Mouse (Mus musculus): ENCODE data around the gene Mob4. TPM values are rescaled to one million over a fixed set of nuclear protein-coding genes. Genes with fewer than 3 reads are reported as not detected.
"Not testable (repeated sequence)": the region's sequence is repeated elsewhere in the genome, so short reads cannot be mapped to it uniquely, and the experiment has no call there.

Mob4 gene
- total RNA-seq (2021), result 10 to 100 TPM; 51.0 to 54.8 TPM

GRCm38 (mm10) chr1:55130943-55131401, at the start of gene Mob4:
TSS of gene Mob4 (plus strand) at chr1:55131231.
- peak; percentile 92 to 97 for DNase-seq (ENCODE audit: low spot score in 2 of 2)
- intact Hi-C loops (cut with DNase I), result loop anchor here (1.0 to 2.0 kb wide), 2 partner anchors 44 to 106 kb away; partner anchors contain the start of gene Mars2

DNA sequence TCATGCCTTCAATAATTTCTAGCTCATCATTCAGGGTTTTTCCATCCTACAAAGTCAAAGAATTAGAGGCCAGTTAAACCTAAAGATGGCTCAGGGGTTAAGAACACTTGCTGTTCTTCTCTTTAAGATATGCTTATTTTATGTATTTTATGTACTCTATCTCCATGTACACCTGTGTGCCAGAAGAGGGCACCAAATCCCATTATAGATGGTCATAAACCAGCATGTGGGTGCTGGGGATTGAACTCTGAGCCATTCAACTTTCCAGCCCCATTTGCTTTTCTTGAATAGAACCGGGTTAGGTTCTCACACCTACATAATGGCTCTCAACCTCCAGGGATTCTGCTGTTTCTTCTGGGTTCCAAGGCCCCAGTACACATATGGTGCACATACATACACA, 48.9 kb upstream of the Mob4 start:
- intact Hi-C loops (cut with DNase I), result loop anchor here (5.0 kb wide), 1 partner anchor 75 kb away; no protein-coding TSS in a partner anchor
- DNase-seq (ENCODE audit: low spot score in 2 of 2), result no peak

GRCm38 (mm10) chr1:55085781-55086366, 45.2 kb upstream of the Mob4 start:
- no peak for DNase-seq (ENCODE audit: low spot score in 2 of 2)
- intact Hi-C loops (cut with DNase I), result loop anchor here (5.0 kb wide), 1 partner anchor 151 kb away; the partner anchor contains the start of gene Mars2

DNA sequence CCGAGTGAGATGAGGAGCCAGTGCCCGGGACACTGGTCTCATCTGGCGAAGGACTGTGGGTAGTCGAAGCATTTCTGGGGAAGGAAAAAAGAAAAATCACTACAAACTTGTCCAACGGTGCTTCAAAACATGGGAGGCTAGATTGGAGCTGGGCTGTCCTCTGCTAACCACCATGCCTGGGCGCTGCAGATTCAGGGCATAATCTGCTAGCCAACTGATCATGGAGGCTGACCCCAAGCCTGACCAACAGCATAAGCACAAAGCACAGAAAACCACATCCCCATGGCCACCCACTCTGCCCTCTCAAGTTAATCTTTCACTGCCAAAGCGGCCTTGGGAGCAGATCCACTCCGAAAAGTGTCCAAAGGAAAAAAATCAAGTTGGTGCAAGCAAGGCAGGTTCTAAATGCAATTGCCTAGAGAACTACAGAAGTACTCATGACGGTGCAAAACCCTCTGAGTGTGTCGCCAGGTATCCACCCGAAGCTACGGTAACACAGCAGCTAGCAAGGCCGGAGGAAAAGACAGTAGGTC, 44.1 kb upstream of the Mob4 start:
- DNase-seq (ENCODE audit: low spot score in 2 of 2), result peak in 1 of 2 experiments; percentile 8

GRCm38 (mm10) chr1:55087401-55087904, 43.6 kb upstream of the Mob4 start:
- no peak for DNase-seq (ENCODE audit: low spot score in 2 of 2)
- intact Hi-C loops (cut with DNase I), result loop anchor here (1.0 to 5.0 kb wide), 2 partner anchors 44 to 150 kb away; partner anchors contain the start of genes Mars2 and Mob4

More for the DNA sequence above, 44.1 kb upstream of the Mob4 start:
- intact Hi-C loops (cut with DNase I), result loop anchor here (1.0 to 5.0 kb wide), 2 partner anchors 44 to 150 kb away; partner anchors contain the start of genes Mars2 and Mob4

- DNase-seq (ENCODE audit: low spot score in 2 of 2), result peak; percentile 98
- intact Hi-C loops (cut with DNase I), result loop anchor here (1.0 to 5.0 kb wide), 3 partner anchors 43 to 149 kb away; partner anchors contain the start of genes Mars2, Mob4 and Sf3b1
These were observed 43.0 kb upstream of the Mob4 start, which contains the start of the genes Hspe1 and Hspd1 for GRCm38 (mm10) chr1:55087932-55088610. TSS of gene Hspe1 (plus strand) at chr1:55088132. TSS of gene Hspd1 (minus strand) at chr1:55088243.

DNA sequence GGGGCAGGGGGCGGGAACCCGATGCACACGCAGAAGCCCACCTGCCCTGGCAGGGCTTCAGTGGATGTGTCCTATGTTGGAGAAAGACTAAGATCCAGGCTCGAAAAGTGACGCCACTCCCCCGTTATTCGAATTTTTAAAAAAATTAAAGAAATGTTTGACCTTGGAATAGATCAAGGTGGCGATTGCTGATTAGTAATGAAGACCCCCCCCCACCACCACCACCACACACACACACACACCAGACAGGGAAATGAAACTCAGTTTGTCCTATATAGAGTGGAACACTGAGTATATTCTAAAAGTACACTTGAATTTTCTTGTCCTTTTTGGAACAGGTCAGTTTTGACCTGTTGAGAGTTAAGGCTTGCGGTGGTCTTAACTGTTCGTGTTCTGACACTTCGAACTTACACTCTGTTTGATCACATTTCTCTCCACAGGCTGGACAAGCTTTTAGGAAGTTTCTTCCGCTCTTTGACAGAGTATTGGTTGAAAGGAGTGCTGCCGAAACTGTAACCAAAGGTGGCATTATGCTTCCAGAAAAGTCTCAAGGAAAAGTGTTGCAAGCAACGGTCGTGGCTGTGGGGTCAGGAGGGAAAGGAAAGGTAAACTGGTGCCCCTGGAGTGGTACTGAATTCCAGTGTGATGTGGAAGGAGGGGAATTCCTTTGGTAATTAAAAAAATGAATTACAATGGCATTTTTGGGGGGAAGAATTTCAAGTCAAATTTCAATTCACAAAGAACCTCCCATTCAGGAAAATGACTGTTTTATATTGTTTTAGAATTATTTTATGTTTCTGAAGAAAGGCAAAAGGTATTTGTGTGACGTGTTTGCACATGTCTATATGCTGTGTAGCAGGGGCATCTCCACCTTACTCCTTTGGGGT, 42.2 kb upstream of the Mob4 start:
- DNase-seq (ENCODE audit: low spot score in 2 of 2), result no peak
- intact Hi-C loops (cut with DNase I), result loop anchor here (1.0 to 5.0 kb wide), 2 partner anchors 62 to 148 kb away; partner anchors contain the start of genes Mars2 and Sf3b1

GRCm38 (mm10) chr1:55089498-55090064, 41.5 kb upstream of the Mob4 start:
- intact Hi-C loops (cut with DNase I), result loop anchor here (5.0 kb wide), 1 partner anchor 148 kb away; the partner anchor contains the start of gene Mars2
- no peak for DNase-seq (ENCODE audit: low spot score in 2 of 2)

- intact Hi-C loops (cut with DNase I), result no loop called here
- DNase-seq (ENCODE audit: low spot score in 2 of 2), result no peak
These were observed 39.0 kb upstream of the Mob4 start for GRCm38 (mm10) chr1:55092056-55092455.

DNA sequence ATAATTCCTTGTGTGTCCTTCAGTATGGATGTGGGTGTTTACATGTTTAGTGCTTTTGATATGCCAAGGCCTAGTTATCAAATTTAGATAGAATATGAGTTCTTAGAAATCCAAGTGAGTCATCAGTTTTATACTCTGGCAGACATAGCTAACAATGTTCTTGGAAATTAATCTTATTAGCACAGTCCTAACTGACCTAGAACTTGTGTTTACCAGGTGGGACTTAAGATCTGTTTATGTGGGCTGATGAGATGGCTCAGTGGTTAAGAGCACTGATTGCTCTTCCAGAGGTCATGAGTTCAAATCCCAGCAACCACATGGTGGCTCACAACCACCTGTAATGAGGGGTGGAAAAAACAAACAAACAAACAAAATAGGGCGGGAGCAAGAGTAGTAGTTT, 38.6 kb upstream of the Mob4 start:
- intact Hi-C loops (cut with DNase I), result no loop called here
- no peak for DNase-seq (ENCODE audit: low spot score in 2 of 2)

DNA sequence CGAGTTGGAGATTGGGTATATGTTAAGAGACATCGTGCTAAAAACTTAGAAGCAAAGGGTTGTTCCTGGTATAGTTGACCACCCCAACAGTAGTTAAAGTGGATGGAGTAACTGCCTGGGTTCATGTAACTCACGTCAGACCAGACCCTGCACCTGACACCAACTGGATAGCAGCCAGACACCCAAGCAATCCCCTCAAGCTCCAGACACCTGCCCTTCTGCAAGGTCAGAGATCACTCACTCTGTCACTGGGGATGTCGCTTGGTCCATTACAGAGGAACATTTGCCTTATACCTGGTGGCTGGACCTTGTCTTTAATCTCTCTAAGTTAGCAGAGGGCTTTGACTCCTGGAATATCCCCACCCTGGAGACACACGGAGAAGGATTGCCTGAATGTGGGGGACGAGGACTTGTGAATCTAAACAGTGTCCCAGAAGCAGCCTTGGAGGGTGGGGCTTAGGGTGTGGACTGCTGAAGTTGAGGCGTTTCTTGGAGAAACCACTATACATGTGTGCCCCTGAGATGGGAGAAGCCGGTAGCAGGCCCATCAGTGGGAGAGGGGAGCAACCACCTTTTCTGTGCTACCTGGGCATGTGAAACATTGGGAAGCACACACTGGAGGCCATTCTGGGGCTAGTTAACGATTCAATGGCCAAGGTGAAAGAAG, 24.0 kb upstream of the Mob4 start:
- DNase-seq (ENCODE audit: low spot score in 2 of 2), result no peak
- intact Hi-C loops (cut with DNase I), result no loop called here

GRCm38 (mm10) chr1:55107644-55108043, 23.4 kb upstream of the Mob4 start:
- intact Hi-C loops (cut with DNase I), result no loop called here
- DNase-seq (ENCODE audit: low spot score in 2 of 2), result no peak

GRCm38 (mm10) chr1:55108473-55108872, 22.6 kb upstream of the Mob4 start:
- DNase-seq (ENCODE audit: low spot score in 2 of 2), result no peak
- intact Hi-C loops (cut with DNase I), result no loop called here

DNA sequence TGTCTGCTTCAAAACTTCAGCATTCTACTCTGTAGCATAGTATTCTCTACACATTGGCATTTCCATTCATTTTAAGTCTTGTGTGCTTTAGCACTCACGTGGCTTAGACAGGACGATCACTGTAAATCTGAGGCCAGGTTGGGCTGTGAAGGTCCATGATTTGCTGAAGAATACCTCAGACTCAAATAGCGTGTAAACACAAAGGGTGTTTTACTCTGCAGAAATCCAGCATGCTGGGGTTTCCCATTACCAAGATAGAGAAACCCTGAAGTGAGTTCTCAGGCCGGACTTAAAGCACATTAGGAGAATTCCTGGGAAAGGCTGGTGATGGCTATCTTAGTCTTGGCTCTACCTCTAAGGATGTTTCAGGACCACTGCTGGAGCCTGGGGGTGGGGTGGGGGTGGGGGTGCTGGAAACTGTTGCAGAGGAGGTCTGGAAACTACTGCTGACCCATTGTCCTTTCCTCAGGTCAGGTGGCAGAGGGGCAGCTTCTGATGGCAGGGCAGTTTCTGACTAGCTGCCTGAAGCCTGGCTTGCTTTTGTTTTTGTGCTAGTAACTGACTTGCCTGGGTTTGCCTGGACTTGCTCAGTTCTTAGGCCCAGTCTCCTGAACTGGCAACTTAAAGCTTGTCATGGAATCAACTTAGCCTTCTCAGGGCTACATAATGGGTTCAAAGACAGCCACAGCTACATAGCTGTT, 21.8 kb upstream of the Mob4 start:
- intact Hi-C loops (cut with DNase I), result no loop called here

DNA sequence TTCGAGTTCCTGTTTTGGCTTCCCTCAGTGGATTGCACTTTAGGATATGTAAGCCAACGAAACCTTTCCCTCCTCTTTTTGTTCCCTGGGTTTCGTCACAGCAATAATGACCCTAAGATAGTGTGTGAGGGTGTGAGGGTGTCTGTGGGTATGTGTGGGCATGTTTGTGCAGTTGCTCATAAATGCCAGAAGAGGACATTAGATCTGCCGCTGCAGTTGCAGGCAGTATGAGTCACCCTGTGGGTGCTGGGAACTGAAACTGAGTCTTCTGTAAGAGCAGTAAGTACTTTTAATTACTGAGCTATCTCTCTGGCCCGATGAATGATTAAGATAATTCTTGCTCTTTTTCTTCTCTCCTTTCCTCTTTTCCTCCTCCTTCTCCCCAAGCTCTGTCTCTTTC, 8.0 kb upstream of the Mob4 start:
- no peak for DNase-seq (ENCODE audit: low spot score in 2 of 2)
- intact Hi-C loops (cut with DNase I), result no loop called here

More for the DNA sequence above, 21.8 kb upstream of the Mob4 start:
- no peak for DNase-seq (ENCODE audit: low spot score in 2 of 2)

DNA sequence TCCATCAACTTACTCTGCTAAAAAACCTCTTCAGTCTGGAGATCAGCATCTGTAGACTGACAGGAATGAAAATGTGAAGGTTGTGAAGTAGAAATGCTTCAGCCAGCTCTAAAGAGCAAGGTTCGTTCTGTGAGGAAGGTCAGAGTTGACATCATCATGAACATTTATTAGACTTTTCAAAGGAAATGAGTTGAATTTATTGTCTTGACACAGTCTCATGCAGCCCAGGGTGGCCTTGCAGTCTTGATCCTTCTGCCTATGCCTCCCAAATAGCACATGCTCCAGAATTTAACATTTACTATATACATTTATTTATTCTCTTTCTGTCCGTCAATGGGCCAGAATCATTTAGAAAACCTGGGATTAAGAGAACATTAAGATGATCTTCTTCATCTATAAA, 7.5 kb upstream of the Mob4 start:
- intact Hi-C loops (cut with DNase I), result no loop called here
- DNase-seq (ENCODE audit: low spot score in 2 of 2), result no peak

DNA sequence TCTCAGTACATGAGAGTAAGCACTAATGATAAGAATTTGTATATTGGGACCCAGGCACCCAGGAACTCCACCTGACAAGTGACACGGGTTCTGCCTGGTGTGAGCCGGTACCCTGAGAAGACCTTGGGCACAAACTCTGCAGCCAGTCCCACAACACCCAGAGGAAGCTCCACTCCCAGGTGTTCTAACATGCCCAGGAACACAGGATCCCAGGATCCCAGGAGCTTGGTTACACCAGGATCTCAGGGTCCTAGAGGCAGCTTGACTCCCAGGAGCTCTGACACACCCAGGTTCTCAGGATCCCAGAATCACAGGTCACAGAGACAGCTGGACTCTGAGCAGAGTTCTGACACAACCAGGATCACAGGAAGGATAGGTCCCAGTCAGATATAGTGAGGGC, 6.9 kb upstream of the Mob4 start:
- DNase-seq (ENCODE audit: low spot score in 2 of 2); intact Hi-C loops (cut with DNase I): not testable (repeated sequence)

GRCm38 (mm10) chr1:55129716-55130115, 1.3 kb upstream of the Mob4 start:
- intact Hi-C loops (cut with DNase I), result loop anchor here (2.0 kb wide), 1 partner anchor 107 kb away; the partner anchor contains the start of gene Mars2
- DNase-seq (ENCODE audit: low spot score in 2 of 2), result no peak

All from left cerebral cortex, postnatal 36 days (tissue).